Mouse (Mus musculus): ENCODE measurements at regions not wholly inside any gene's neighbourhood (a gene's known extent, or its start where the extent isn't known, plus 50 kb on each side); places are given as distances from the start of the nearest gene placed in this dataset.

DNA sequence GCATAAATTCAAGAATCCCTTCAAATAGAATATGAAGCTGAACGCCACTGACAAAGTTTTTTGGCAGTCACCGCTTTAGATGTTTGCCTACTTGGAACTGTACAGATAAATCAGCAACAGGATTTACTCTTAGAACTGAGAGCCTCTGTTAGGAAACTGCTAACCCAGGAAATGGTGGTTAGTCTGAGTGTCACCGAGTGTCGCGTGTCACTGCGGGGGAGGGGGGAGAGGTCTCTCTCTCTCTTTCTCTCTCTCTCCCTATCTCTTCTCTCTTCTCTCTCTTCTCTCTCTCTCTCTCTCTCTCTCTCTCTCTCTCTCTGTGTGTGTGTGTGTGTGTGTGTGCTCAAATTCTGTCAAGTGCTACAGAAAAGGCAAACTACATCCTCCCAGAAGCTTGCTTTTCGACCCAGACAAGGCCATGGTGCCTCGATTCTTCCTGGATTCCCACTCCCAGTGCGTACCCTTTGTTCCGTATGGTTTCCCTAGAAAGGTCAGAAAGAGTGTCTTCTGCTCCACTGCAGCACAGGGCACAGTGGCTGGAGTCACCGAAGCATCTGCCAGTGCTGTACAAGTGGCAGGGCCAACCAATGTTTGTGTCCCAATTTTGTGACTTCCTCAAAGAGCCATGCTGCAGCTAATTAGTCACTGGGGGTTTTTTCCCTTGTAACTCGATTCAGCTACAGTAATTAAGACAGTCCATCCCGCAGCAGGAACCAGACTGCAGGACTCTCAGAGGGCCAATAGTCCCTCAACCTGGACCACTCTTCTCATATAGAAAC is 87.0 kb downstream of the Cog6 start:
- no peak for DNase-seq

GRCm38 (mm10) chr3:52927361-52927841 is 89.6 kb downstream of the Cog6 start:
- DNase-seq: no peak

GRCm38 (mm10) chr3:52926549-52926948 is 90.5 kb downstream of the Cog6 start:
- DNase-seq: no peak

- no peak for DNase-seq
These were observed 91.8 kb downstream of the Cog6 start for GRCm38 (mm10) chr3:52925223-52925622.

GRCm38 (mm10) chr3:52924631-52925030 is 92.4 kb downstream of the Cog6 start:
- DNase-seq: no peak

DNA sequence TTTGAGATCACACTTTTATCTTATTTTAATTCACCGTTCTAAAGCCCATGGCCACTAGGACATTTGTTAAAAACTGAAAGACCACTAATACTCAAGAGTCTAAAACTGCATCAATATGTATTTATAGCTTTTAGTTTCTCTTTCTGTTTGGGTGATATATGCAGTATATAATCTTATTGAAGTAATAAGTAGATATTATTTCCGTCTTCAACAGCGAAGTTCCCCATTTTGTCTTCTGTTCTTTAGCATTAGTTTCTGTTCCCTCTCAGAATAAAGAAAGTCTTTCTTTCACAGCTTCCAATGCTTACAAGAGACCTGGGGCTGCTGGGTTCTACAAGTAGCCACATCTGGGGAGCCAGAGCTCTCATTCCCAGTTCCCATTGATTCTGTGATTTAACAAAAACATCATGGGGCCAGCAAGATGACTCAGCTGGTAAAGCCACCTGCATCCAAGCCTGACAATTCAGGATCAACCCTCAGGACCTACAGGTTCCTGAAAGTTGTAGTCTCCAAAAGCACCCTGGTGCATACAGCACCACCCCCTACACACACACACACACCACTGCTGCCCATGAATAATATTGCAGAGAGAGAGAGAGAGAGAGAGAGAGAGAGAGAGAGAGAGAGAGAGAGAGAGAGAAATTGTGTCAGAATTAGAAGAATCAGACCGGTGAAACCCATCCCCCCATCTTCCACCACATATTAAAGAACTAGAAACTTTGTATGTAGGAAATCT is 93.0 kb downstream of the Cog6 start:
- DNase-seq: no peak

GRCm38 (mm10) chr3:52922411-52922810 is 94.6 kb downstream of the Cog6 start:
- DNase-seq: no peak

- no peak for DNase-seq
These were observed 110.0 kb downstream of the Cog6 start for GRCm38 (mm10) chr3:52906823-52907564.

- DNase-seq: no peak
These were observed 113.0 kb downstream of the Cog6 start for GRCm38 (mm10) chr3:52904028-52904427.

DNA sequence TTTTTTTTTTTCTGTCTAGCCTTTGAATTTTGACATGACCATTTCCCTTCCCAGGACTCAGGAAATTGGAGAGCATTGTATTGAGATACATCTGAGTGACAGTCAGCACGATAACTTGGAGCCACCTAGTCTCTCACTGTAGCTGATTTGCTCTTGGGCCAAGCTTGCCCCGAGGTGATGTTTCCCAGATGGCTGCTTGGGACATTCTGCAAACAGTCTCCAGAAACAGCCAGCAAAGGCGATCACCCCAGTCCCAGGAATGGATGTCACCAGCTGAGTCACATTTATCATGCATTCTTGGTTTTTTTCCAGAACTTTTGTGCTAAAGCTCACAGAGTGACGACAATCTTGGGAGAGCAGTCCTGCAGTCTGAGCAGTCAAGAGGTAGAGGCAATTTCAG is 119.4 kb downstream of the Cog6 start:
- no peak for DNase-seq

DNA sequence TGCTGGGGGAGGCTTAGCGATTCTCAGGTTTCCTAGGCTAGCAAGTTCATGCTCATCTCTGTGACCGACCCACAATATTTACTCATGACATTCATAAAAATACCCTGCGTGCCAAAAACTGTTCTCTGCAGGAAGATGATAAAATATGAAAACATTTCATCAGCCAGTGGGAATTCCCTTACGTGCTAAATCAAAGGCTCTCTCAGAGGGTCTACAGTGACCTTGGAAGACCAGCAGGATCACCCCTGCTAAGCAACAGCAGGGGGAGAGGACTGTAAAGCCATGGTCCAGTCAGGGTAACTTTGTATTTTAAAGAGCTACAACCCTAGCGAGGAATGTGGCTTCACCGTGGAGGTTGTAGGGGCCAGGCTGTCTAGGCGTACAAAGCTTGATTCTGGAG is 120.6 kb downstream of the Cog6 start:
- DNase-seq: no peak

GRCm38 (mm10) chr3:52895751-52896150 is 121.3 kb downstream of the Cog6 start:
- DNase-seq: no peak

GRCm38 (mm10) chr3:52894812-52895211 is 122.2 kb downstream of the Cog6 start:
- no peak for DNase-seq

DNA sequence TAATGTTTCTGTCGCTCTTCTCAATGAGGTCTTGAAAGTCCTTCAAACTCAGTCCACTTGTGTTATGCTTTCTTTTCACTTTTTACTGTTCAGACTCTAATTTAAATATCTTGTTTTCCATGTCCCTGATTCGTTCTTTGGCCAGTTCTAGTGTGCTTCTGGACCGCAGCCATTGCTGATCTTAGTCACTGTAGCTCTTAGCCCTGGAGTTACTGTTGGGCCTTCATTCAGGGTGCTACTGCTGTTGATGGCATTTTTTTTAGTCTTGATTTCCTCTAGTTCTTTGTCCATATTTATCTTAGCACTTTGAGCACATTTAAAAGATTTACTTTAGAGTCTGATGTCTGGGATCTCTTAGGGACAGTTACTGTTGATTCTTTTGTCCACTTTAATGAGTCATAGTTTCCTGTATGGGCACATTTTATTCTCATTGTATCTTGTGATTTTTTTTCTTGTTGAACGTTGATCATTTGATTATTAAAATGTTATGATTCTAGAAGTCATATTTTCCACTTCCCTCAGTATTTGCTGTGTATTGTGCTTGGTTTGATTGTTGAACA is 127.8 kb downstream of the Cog6 start:
- no peak for DNase-seq

DNA sequence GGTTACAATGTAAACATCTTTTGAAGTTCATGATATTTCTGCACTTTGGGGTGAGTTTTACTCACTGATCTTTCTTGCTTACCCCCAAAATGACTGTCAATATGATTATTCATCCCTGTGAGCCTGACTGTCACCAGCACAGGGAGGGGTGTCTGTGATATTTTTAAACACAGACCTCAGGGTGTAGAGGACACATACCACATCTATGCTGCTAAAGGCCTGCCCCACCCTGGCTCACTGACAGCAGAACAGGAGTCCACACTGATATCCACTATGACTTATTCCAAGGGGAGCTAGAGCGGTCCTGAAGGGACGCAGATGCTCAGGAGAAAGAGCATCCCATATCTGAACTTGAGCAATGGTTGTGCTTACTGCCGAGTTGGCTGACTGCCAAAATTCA is 135.1 kb downstream of the Cog6 start:
- no peak for DNase-seq

- DNase-seq: no peak
These were observed 135.9 kb downstream of the Cog6 start for GRCm38 (mm10) chr3:52881139-52881538.

DNA sequence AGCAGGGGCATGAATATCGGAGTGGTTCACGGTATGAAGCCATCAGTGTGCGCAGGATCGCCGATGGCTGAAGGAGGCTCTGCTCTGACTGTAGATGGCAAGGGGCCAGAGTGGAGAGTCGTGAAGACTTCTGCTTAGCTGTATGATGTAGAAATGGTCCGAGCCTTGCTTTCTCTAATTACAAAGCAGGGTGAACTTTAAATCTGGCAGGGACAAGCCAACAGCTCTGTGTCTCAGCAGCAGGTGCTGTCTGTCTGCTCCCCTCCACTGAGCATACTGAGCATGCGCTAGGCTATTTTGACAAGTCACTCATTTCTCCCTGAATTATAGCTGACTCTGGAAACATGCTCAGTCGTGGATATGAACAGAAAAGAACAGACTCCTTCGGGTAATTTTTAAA is 137.3 kb downstream of the Cog6 start:
- DNase-seq: no peak

DNA sequence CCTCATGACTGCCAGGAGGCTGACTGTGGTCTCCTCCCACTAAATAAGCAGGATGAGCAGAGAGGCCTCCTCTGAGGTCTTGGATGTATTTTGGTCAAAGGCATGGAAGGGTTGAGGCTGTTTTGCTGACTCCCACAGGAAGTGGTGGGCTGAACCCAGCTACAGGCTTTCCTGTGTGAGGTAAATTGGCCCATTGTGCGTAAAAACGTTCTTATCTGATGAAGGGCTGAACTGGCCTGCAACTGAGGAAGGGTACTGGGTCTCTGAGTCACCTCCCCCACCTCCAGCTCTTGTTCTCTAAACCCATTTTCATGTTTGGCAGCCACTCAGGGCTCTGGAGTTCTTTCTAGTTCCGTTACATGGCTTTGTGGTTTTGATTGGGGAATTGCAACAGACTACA is 138.7 kb downstream of the Cog6 start:
- DNase-seq: no peak

DNA sequence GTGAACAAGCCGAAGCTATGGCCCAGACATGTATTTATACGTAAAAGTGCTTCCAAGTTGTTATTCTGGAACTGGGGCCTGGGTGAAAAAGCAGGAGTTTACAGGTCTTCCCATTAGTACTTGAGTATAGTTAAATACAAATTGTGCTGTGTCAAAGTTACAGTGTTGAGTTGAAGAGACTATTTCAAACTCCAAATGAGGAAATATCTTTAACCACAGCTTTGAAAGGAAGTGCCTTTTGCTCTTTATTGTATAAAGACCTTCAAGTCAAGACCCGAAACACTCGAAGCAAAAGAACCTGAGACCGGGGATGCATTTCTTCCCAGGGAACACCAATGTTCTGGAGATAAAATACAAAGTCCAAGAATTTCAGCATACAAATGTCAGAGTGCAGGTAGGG is 144.8 kb downstream of the Cog6 start:
- DNase-seq: no peak

DNA sequence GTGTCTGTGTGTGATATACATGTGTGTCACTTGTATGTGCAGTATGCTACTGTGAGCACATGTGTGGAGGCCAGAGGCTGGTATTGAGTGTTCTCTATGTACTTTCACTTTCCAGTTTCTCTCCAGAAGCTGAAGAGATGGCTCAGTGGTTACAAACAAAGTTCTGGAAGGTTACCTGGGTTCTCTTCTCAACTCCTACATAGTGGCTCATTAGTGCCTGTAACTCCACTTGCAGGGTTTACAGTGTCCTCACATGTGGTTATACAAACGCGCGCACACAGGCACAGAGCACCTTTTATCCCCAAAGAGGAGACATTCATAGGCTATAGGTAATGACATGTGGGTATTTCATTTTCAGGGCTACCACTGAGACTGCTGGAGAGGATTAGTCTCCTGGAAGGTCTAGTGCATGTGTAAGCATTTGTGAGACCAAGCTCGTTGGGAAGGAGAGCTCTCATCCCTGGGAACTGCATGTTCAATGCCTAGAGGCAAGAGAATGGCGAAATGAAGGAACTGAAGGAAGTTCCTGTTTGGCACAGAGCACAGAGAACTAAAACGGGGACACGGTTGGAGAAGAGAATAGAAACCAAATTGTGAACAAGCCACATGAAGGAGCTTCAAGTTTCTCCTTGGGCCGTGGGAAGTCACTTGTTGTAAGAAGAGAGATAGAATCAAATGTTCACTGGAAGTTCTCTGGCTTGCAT is 153.7 kb downstream of the Cog6 start:
- no peak for DNase-seq

GRCm38 (mm10) chr3:52862026-52862425 is 155.0 kb downstream of the Cog6 start:
- no peak for DNase-seq

- DNase-seq: no peak
These were observed 155.5 kb downstream of the Cog6 start for GRCm38 (mm10) chr3:52861538-52861937.

DNA sequence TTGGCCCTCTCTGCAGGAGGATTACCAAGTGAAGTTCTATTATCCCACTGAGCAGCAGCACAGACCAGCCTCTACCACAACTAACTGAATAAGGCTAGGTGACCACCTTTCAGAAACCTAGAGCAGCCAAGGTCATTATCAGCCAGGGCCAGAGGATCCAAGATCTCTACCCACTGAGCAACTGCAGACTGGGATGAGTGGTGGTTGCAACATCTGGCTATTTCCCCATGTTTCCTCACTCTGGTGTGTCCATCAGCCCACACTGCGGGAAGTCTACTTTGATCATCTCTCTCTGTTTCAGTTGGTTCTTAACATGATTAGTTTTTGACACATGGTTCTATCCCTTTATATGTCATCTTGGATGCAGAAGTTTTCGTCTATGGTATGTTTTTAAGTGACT is 157.2 kb downstream of the Cog6 start:
- DNase-seq: no peak
